Mouse (Mus musculus): ENCODE data around the gene Slc39a1. TPM values are rescaled to one million over a fixed set of nuclear protein-coding genes. Genes with fewer than 3 reads are reported as not detected.
A peak's percentile ranks its signal among the peaks of the same experiment; 100 is the strongest.

The Slc39a1 gene
- polyA plus RNA-seq, 1 experiment from 2014 or later, result 62.0 TPM

GRCm38 (mm10) chr3:90255784-90256353 lies 7.9 kb downstream of the Slc39a1 start:
- peak overlapping the region; percentile 90 for H3K4me3 ChIP-seq (replicated peaks)
- peaks cover 14% of the 10 kb centered on the region for H3K4me1 ChIP-seq (replicated peaks)
- no peak overlapping the region; the same call in 1 of the 2 replicates for H3K9ac ChIP-seq (replicated peaks)
- ATAC-seq (ENCODE audit: insufficient number of reproducible peaks, insufficient read depth, low FRiP score, low TSS enrichment, low read depth), result no peak
- H3K36me3 ChIP-seq, result peaks cover 53% of the 10 kb centered on the region
- no peaks in the 10 kb centered on the region for H3K9me3 ChIP-seq
- H3K27me3 ChIP-seq, result no peaks in the 10 kb centered on the region
- no peak overlapping the region for H3K27ac ChIP-seq
- WGBS, result 93% methylated on average over 14 of the region's 14 CpGs
- H3K4me2 ChIP-seq, result peak overlapping the region; percentile 89

GRCm38 (mm10) chr3:90256731-90257530 lies 9.0 kb downstream of the Slc39a1 start:
- no peak for ATAC-seq (ENCODE audit: insufficient number of reproducible peaks, insufficient read depth, low FRiP score, low TSS enrichment, low read depth)
- H3K9ac ChIP-seq (replicated peaks), result no peak overlapping the region
- WGBS, result 91% methylated on average over 19 of the region's 19 CpGs

GRCm38 (mm10) chr3:90258521-90258920 lies 10.5 kb downstream of the Slc39a1 start:
- peaks cover 70% of the 10 kb centered on the region for H3K36me3 ChIP-seq
- ATAC-seq (ENCODE audit: insufficient number of reproducible peaks, insufficient read depth, low FRiP score, low TSS enrichment, low read depth), result no peak
- H3K9me3 ChIP-seq, result no peaks in the 10 kb centered on the region

More at GRCm38 (mm10) chr3:90256731-90257530, 9.0 kb downstream of the Slc39a1 start:
- no peak overlapping the region for H3K27ac ChIP-seq
- no peaks in the 10 kb centered on the region for H3K27me3 ChIP-seq
- H3K4me3 ChIP-seq (replicated peaks), result no peak overlapping the region
- no peak overlapping the region for H3K4me2 ChIP-seq
- H3K36me3 ChIP-seq, result peaks cover 54% of the 10 kb centered on the region
- no peaks in the 10 kb centered on the region for H3K9me3 ChIP-seq
- peaks cover 14% of the 10 kb centered on the region for H3K4me1 ChIP-seq (replicated peaks)

GRCm38 (mm10) chr3:90263121-90263771 lies 15.3 kb downstream of the Slc39a1 start:
- no peak for ATAC-seq (ENCODE audit: insufficient number of reproducible peaks, insufficient read depth, low FRiP score, low TSS enrichment, low read depth)
- Histone ChIP-seq H3K9ac (replicated peaks) (no peak overlapping the region), H3K4me1 (replicated peaks) (peaks cover 15% of the 10 kb centered on the region), H3K4me3 (replicated peaks) (no peak overlapping the region), H3K27me3 (no peaks in the 10 kb centered on the region), H3K4me2 (no peak overlapping the region), H3K9me3 (no peaks in the 10 kb centered on the region), H3K27ac (no peak overlapping the region), H3K36me3 (peaks cover 62% of the 10 kb centered on the region)
- WGBS, result 90% methylated on average over 5 of the region's 5 CpGs

More at GRCm38 (mm10) chr3:90258521-90258920, 10.5 kb downstream of the Slc39a1 start:
- no peak overlapping the region for H3K27ac ChIP-seq
- no peaks in the 10 kb centered on the region for H3K27me3 ChIP-seq
- H3K4me3 ChIP-seq (replicated peaks), result no peak overlapping the region
- 80% methylated on average over 4 of the region's 4 CpGs for WGBS
- no peak overlapping the region for H3K4me2 ChIP-seq
- no peak overlapping the region for H3K9ac ChIP-seq (replicated peaks)
- H3K4me1 ChIP-seq (replicated peaks), result peaks cover 13% of the 10 kb centered on the region

GRCm38 (mm10) chr3:90264687-90265033 lies 16.7 kb downstream of the Slc39a1 start:
- WGBS, result 38% methylated on average over 10 of the region's 10 CpGs
- peak overlapping the region; percentile 74 for H3K4me2 ChIP-seq
- H3K4me1 ChIP-seq (replicated peaks), result peaks cover 15% of the 10 kb centered on the region
- peak overlapping the region; percentile 89 for H3K9ac ChIP-seq (replicated peaks)
- no peaks in the 10 kb centered on the region for H3K27me3 ChIP-seq
- ATAC-seq (ENCODE audit: insufficient number of reproducible peaks, insufficient read depth, low FRiP score, low TSS enrichment, low read depth), result no peak
- H3K9me3 ChIP-seq, result no peaks in the 10 kb centered on the region
- peaks cover 54% of the 10 kb centered on the region for H3K36me3 ChIP-seq
- peak overlapping the region; percentile 89 for H3K4me3 ChIP-seq (replicated peaks)
- peak overlapping the region; percentile 50; the same call in 1 of the 2 replicates for H3K27ac ChIP-seq

GRCm38 (mm10) chr3:90265034-90265931 lies 17.3 kb downstream of the Slc39a1 start, which contains the start of gene Dennd4b:
TSS of gene Dennd4b (plus strand) at chr3:90265185.
- H3K36me3 ChIP-seq, result peaks cover 50% of the 10 kb centered on the region

GRCm38 (mm10) chr3:90265932-90266741 lies 18.2 kb downstream of the Slc39a1 start:
- no peaks in the 10 kb centered on the region for H3K9me3 ChIP-seq
- ATAC-seq (ENCODE audit: insufficient number of reproducible peaks, insufficient read depth, low FRiP score, low TSS enrichment, low read depth), result peak; percentile 37; the same call in 1 of the 2 replicates
- H3K9ac ChIP-seq (replicated peaks), result peak overlapping the region; percentile 89
- peak overlapping the region; percentile 89 for H3K4me3 ChIP-seq (replicated peaks)
- WGBS, result 25% methylated on average over 16 of the region's 16 CpGs
- H3K27me3 ChIP-seq, result no peaks in the 10 kb centered on the region
- H3K27ac ChIP-seq, result peak overlapping the region; percentile 98
- peak overlapping the region; percentile 74 for H3K4me2 ChIP-seq
- peaks cover 50% of the 10 kb centered on the region for H3K36me3 ChIP-seq
- peaks cover 15% of the 10 kb centered on the region for H3K4me1 ChIP-seq (replicated peaks)

More at GRCm38 (mm10) chr3:90265034-90265931, 17.3 kb downstream of the Slc39a1 start, which contains the start of gene Dennd4b:
- Histone ChIP-seq H3K9ac (replicated peaks) (peak within 1 kb of the TSS; percentile 89), H3K27ac (peak within 1 kb of the TSS; percentile 98), H3K4me1 (replicated peaks) (peaks cover 15% of the 10 kb centered on the region), H3K27me3 (no peaks in the 10 kb centered on the region), H3K4me3 (replicated peaks) (peak within 1 kb of the TSS; percentile 89), H3K4me2 (peak within 1 kb of the TSS; percentile 74), H3K9me3 (no peaks in the 10 kb centered on the region)
- under 1% methylated on average over 82 of the region's 87 CpGs for WGBS
- peak; percentile 93 for ATAC-seq (ENCODE audit: insufficient number of reproducible peaks, insufficient read depth, low FRiP score, low TSS enrichment, low read depth)

- Histone ChIP-seq H3K4me1 (replicated peaks) (peaks cover 15% of the 10 kb centered on the region), H3K4me2 (peak overlapping the region; percentile 74; the same call in 1 of the 2 replicates), H3K9me3 (no peaks in the 10 kb centered on the region), H3K36me3 (peaks cover 49% of the 10 kb centered on the region), H3K9ac (replicated peaks) (no peak overlapping the region; the same call in 1 of the 2 replicates), H3K4me3 (replicated peaks) (peak overlapping the region; percentile 89; the same call in 1 of the 2 replicates), H3K27me3 (no peaks in the 10 kb centered on the region), H3K27ac (no peak overlapping the region)
- 92% methylated on average over 20 of the region's 20 CpGs for WGBS
- no peak for ATAC-seq (ENCODE audit: insufficient number of reproducible peaks, insufficient read depth, low FRiP score, low TSS enrichment, low read depth)
Measured at GRCm38 (mm10) chr3:90266901-90267775, 19.2 kb downstream of the Slc39a1 start.

- H3K36me3 ChIP-seq, result peaks cover 49% of the 10 kb centered on the region
- H3K27ac ChIP-seq, result no peak overlapping the region
- no peak for ATAC-seq (ENCODE audit: insufficient number of reproducible peaks, insufficient read depth, low FRiP score, low TSS enrichment, low read depth)
- no peak overlapping the region for H3K9ac ChIP-seq (replicated peaks)
- 95% methylated on average over 11 of the region's 11 CpGs for WGBS
- peaks cover 15% of the 10 kb centered on the region for H3K4me1 ChIP-seq (replicated peaks)
- H3K4me2 ChIP-seq, result no peak overlapping the region
- H3K4me3 ChIP-seq (replicated peaks), result no peak overlapping the region
- H3K27me3 ChIP-seq, result no peaks in the 10 kb centered on the region
- H3K9me3 ChIP-seq, result no peaks in the 10 kb centered on the region
Measured at GRCm38 (mm10) chr3:90268190-90268589, 20.2 kb downstream of the Slc39a1 start.

Measured in limb, embryonic 12.5 days (tissue).